Comparison of ENCODE assay signal across 12 mouse cellular contexts in genomic region chr7:96521956-96522355, GRCm38 (mm10).
A peak's percentile ranks its signal among the peaks of the same experiment; 100 is the strongest.
DNase-seq lines count a peak whose midpoint lies in the region; ATAC-seq lines count a peak whose summit lies in the region.
"Had no signal": no experiment of that assay in that cellular context is flagged by ENCODE, and none has a peak within 500 bp of the region (broad histone marks: within the 10 kb centered on the region; RNA-seq: fewer than 3 reads in every experiment).

No protein-coding gene starts in this region.

- ATAC-seq in megakaryocyte, adult 5-6 weeks (ENCODE audit: poor library complexity, severe bottlenecking), result no peak
- ATAC-seq: forebrain, postnatal 0 days had no signal

- DNase-seq in frontal cortex, adult 2 months (ENCODE audit: extremely low spot score in 1 of 2, low spot score in 1 of 2), result peak; percentile 63 to 73
- no peak for DNase-seq in frontal cortex, postnatal 10 days (ENCODE audit: low spot score in 2 of 2)
- DNase-seq in urinary bladder, postnatal 25 days (ENCODE audit: low spot score), result peak; percentile 10
- DNase-seq in urinary bladder, adult 2 months (ENCODE audit: low spot score), result no peak
- DNase-seq in left cerebral cortex, adult 9 months (ENCODE audit: low spot score in 2 of 2), result peak; percentile 50 to 74
- no peak for DNase-seq in spleen, adult 18-20 months
- no peak for DNase-seq in adrenal gland, postnatal 4 days (ENCODE audit: low spot score in 2 of 2)
- DNase-seq: forebrain, postnatal 0 days; kidney, postnatal 4 days; liver, embryonic 13.5 days; thymus, postnatal 36 days had no signal

Comparison
In these comparisons a context has a peak if more than half of its experiments do, and no peak if none do; other contexts are left out.
1. DNase-seq: peak in frontal cortex, adult 2 months (2 of 2), urinary bladder, postnatal 25 days (single experiment) and left cerebral cortex, adult 9 months (2 of 2); none in frontal cortex, postnatal 10 days (0 of 2), urinary bladder, adult 2 months (single experiment), spleen, adult 18-20 months (0 of 2) and adrenal gland, postnatal 4 days (0 of 2).